Mouse (Mus musculus) liver, embryonic 14.5 days (tissue): ENCODE data around the gene Hebp1.

ENCODE experiments used
- CTCF ChIP-seq: IDR thresholded peaks from 2 replicates; pipeline ENCODE4 v1.5.1; 2016; ENCODE audit warnings: antibody characterized with exemption, low read depth, control low read depth
- EP300 ChIP-seq: IDR thresholded peaks from 2 replicates; pipeline ENCODE4 v1.6.1; 2016; ENCODE audit warnings: antibody characterized with exemption, low read depth

DNA sequence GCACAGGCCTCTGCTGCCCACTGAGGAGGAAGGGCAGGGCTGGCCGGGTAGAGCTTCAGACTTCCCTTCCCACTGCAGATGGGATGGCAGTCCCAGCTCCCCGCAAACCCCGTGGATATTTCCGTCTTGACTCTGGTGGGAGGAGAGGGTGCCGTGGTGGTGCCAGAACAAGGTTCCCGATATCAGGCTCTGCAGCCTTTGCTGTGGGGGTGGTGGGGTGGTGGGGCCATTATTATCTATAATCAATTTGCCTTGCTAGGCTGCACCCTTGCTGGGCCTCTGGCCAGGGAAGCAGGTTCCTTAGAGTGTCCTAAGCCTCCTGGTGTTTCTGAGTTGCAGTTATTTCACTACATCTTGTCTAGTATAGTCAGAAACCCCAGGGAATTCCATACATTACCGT lies 13.3 kb upstream of the Hebp1 start:
- TF ChIP-seq CTCF (no peak), EP300 (peak; percentile 49; the same call in 1 of the 2 replicates)
